Mouse (Mus musculus) CH12.LX (cell line): Measurements from ENCODE around the gene Chpf. TPM values are rescaled to one million over a fixed set of nuclear protein-coding genes. Genes with fewer than 3 reads are reported as not detected.

ENCODE experiments used
- DNase-seq: peaks from one replicate; pipeline ENCODE4 v3.0.0-alpha.2; 2013; ENCODE audit errors: extremely low read depth
- H3K27ac ChIP-seq: 2 replicates; pipeline ENCODE4 v1.5.1; 2012; ENCODE audit warnings: low read depth, mild to moderate bottlenecking, control low read depth, moderate library complexity; ENCODE audit not compliant: insufficient read depth
- H3K27me3 ChIP-seq: replicated peaks from 2 replicates; pipeline ENCODE3; 2012; ENCODE audit warnings: inconsistent platforms
- H3K36me3 ChIP-seq, 2 experiments: replicated peaks in 1 of 2; 2 replicates each; pipeline versions ENCODE3 to v1.6.1; 2012; ENCODE audit warnings: inconsistent platforms in 1 of 2, low read length in 1 of 2, mild to moderate bottlenecking in 1 of 2, mixed read lengths in 1 of 2, moderate library complexity in 1 of 2; ENCODE audit not compliant: control insufficient read depth in 1 of 2, insufficient read depth in 1 of 2
- H3K4me1 ChIP-seq, 2 experiments: 2 replicates each; pipeline ENCODE4 v1.6.1; 2012; ENCODE audit warnings: inconsistent platforms in 1 of 2, moderate library complexity in 1 of 2; ENCODE audit not compliant: insufficient read depth in 2 of 2, control insufficient read depth in 1 of 2
- H3K4me2 ChIP-seq: 2 replicates; pipeline ENCODE4 v1.6.1; 2012; ENCODE audit warnings: low read depth, mild to moderate bottlenecking, control low read depth; ENCODE audit not compliant: poor library complexity, insufficient read depth, severe bottlenecking
- H3K4me3 ChIP-seq, 3 experiments: fragments of 150-350 bp in 1 of 3; sonication (generic) in 1 of 3; replicated peaks in 1 of 3; 2 replicates each; pipeline versions ENCODE3 to v1.5.1; 2011 to 2012; ENCODE audit warnings: low read depth in 2 of 3, low read length in 2 of 3, mild to moderate bottlenecking in 2 of 3, moderate library complexity in 2 of 3, control low read depth in 1 of 3, improper control_type of control experiment in 1 of 3, inconsistent platforms in 1 of 3, mixed read lengths in 1 of 3; ENCODE audit not compliant: poor library complexity in 1 of 3
- H3K79me2 ChIP-seq: replicated peaks from 2 replicates; pipeline ENCODE4 v1.6.1; 2012; ENCODE audit warnings: mild to moderate bottlenecking, moderate library complexity; ENCODE audit not compliant: control insufficient read depth, poor library complexity, insufficient read depth, severe bottlenecking; ENCODE audit errors: extremely low read depth
- H3K9ac ChIP-seq: 2 replicates; pipeline ENCODE4 v1.6.1; 2012; ENCODE audit warnings: low read depth, mild to moderate bottlenecking, control low read depth, moderate library complexity; ENCODE audit not compliant: insufficient read depth
- H3K9me3 ChIP-seq: replicated peaks from 2 replicates; pipeline ENCODE3; 2012; ENCODE audit warnings: low read length, inconsistent platforms, mixed read lengths
- CHD2 ChIP-seq: IDR thresholded peaks from 2 replicates; pipeline ENCODE4 v1.6.1; 2011; ENCODE audit warnings: low read length, improper control_type of control experiment
- EP300 ChIP-seq: IDR thresholded peaks from 2 replicates; pipeline ENCODE4 v1.6.1; 2011; ENCODE audit warnings: low read length, improper control_type of control experiment
- ETS1 ChIP-seq: conservative IDR thresholded peaks from 2 replicates; pipeline ENCODE4 v1.6.1; 2012; ENCODE audit warnings: low read depth, mild to moderate bottlenecking, inconsistent platforms, low read length, improper control_type of control experiment, moderate library complexity
- GABPA ChIP-seq: IDR thresholded peaks from 2 replicates; pipeline ENCODE4 v1.6.1; 2012; ENCODE audit warnings: low read depth, low read length, improper control_type of control experiment, inconsistent platforms; ENCODE audit not compliant: insufficient replicate concordance
- HCFC1 ChIP-seq: IDR thresholded peaks from 2 replicates; pipeline ENCODE4 v1.6.1; 2012; ENCODE audit warnings: low read depth, mild to moderate bottlenecking, inconsistent platforms, low read length, improper control_type of control experiment
- IRF4 ChIP-seq: IDR thresholded peaks from 2 replicates; pipeline ENCODE4 v1.6.1; 2014; ENCODE audit warnings: low read depth, mild to moderate bottlenecking, inconsistent platforms, low read length, improper control_type of control experiment
- MAX ChIP-seq: IDR thresholded peaks from 2 replicates; pipeline ENCODE4 v1.6.1; 2011; ENCODE audit warnings: low read length, improper control_type of control experiment
- MEF2A ChIP-seq: IDR thresholded peaks from 2 replicates; pipeline ENCODE4 v1.6.1; 2014; ENCODE audit warnings: low read depth, mild to moderate bottlenecking, inconsistent platforms, low read length, improper control_type of control experiment, borderline replicate concordance
- MXI1 ChIP-seq: IDR thresholded peaks from 2 replicates; pipeline ENCODE4 v1.6.1; 2011; ENCODE audit warnings: mild to moderate bottlenecking, low read depth, low read length, improper control_type of control experiment
- PAX5 ChIP-seq: IDR thresholded peaks from 2 replicates; pipeline ENCODE4 v1.6.1; 2012; ENCODE audit warnings: low read length, inconsistent platforms, mixed read lengths
- SMC3 ChIP-seq: IDR thresholded peaks from 2 replicates; pipeline ENCODE4 v1.6.1; 2011; ENCODE audit warnings: low read depth, low read length, improper control_type of control experiment
- UBTF ChIP-seq: IDR thresholded peaks from 2 replicates; pipeline ENCODE4 v1.6.1; 2012; ENCODE audit warnings: low read depth, mild to moderate bottlenecking, inconsistent platforms, low read length, improper control_type of control experiment, moderate library complexity
- USF1 ChIP-seq: IDR thresholded peaks from 2 replicates; pipeline ENCODE4 v1.6.1; 2014; ENCODE audit warnings: low read depth, mild to moderate bottlenecking, inconsistent platforms, low read length, improper control_type of control experiment
- ZC3H11A ChIP-seq: IDR thresholded peaks from 2 replicates; pipeline ENCODE4 v1.6.1; 2012; ENCODE audit warnings: low read depth, mild to moderate bottlenecking, inconsistent platforms, low read length, improper control_type of control experiment
- ZMIZ1 ChIP-seq: IDR thresholded peaks from 2 replicates; pipeline ENCODE4 v1.6.1; 2012; ENCODE audit warnings: low read depth, mild to moderate bottlenecking, inconsistent platforms, low read length, improper control_type of control experiment
- dilution Hi-C: fragments of 300-500 bp; cut with MboI; formaldehyde crosslinking; loops from 2 replicates; pipeline ENCODE4 v1.14.3; 2020; ENCODE audit warnings: low sequenced_read_pairs; ENCODE audit not compliant: extremely low pct_unique_long_range_greater_than_20kb, extremely low pct_ligation_motif_present
- in situ Hi-C: fragments of 300-500 bp; cut with MboI; formaldehyde crosslinking; loops from 3 replicates; pipeline ENCODE4 v1.14.3; 2019; ENCODE audit warnings: low sequenced_read_pairs, low pct_ligation_motif_present, low pct_unique_long_range_greater_than_20kb, mixed read lengths
- polyA plus RNA-seq: library from polyadenylated mRNA; unstranded; fragments of >175 nt; gene quantifications from 2 replicates; pipeline ENCODE4 v1.2.1, GENCODE M21; 2012; ENCODE audit warnings: low read depth; ENCODE audit not compliant: insufficient read length
- total RNA-seq, 2 experiments: library from RNA; depleted of rRNA; stranded (reverse); fragments of 300-350 nt in 1 of 2; fragments of >200 nt in 1 of 2; gene quantifications; 2 replicates each; pipeline ENCODE4 v1.2.3; 2012 to 2014

The Chpf gene
- total and polyA plus RNA-seq, 3 experiments: 14.6 to 30.4 (median 20.6) TPM

DNA sequence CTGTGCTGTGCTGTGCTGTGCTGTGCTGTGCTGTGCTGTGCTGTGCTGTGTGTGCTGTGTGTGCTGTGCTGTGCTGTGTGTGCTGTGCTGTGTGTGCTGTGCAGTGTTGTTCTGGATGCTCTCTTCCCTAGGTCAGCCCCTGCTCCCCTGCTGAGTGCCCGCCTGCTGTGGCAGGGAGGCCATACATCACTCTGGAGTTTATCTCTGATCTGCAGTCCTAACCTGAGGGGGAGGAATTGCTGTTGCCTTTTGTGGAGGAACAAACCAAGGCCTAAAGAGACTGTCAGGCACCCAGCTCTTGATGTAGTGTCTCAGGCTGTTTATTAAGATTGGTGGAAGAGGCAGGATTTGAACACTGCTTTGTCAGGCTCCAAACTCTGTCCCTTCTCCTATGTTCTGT is 16.5 kb downstream of the Chpf start:
- no peak overlapping the region for H3K4me2 ChIP-seq
- H3K27me3 ChIP-seq: peaks cover 49% of the 10 kb centered on the region
- H3K27ac ChIP-seq: no peak overlapping the region
- H3K4me3 ChIP-seq: no peak overlapping the region
- H3K79me2 ChIP-seq: no peaks in the 10 kb centered on the region
- no peak for DNase-seq
- dilution Hi-C loops: no loop called here
- no peak overlapping the region for H3K9ac ChIP-seq
- peaks cover 9 to 10% of the 10 kb centered on the region in 2 experiments for H3K4me1 ChIP-seq
- no peaks in the 10 kb centered on the region for H3K36me3 ChIP-seq
- no peak for TF ChIP-seq UBTF
- no peak for TF ChIP-seq EP300
- TF ChIP-seq USF1: no peak
- no peak for TF ChIP-seq GABPA
- no peak for TF ChIP-seq ETS1
- no peak for TF ChIP-seq CHD2
- TF ChIP-seq IRF4: no peak
- no peak for TF ChIP-seq SMC3
- TF ChIP-seq HCFC1: no peak
- no peak for TF ChIP-seq ZMIZ1
- no peaks in the 10 kb centered on the region for H3K9me3 ChIP-seq
- in situ Hi-C loops: loop anchor here (25.0 kb wide), 1 partner anchor 525 kb away; the partner anchor contains the start of gene Cfap65

GRCm38 (mm10) chr1:75460297-75460696 is 18.8 kb downstream of the Chpf start:
- dilution Hi-C loops: no loop called here
- DNase-seq: no peak
- Histone ChIP-seq H3K4me1 (peaks cover 0 to 5% of the 10 kb centered on the region in 2 experiments; a peak in 1 of 4 replicates), H3K79me2 (no peaks in the 10 kb centered on the region), H3K9me3 (no peaks in the 10 kb centered on the region), H3K4me3 (peak overlapping the region in 1 of 3 experiments; percentile 21), H3K9ac (no peak overlapping the region), H3K27ac (no peak overlapping the region), H3K36me3 (no peaks in the 10 kb centered on the region), H3K27me3 (peaks cover 61% of the 10 kb centered on the region), H3K4me2 (no peak overlapping the region)
- TF ChIP-seq ZC3H11A (no peak), MAX (no peak), PAX5 (no peak), UBTF (no peak), MXI1 (no peak), MEF2A (no peak)
- in situ Hi-C loops: loop anchor here (25.0 kb wide), 1 partner anchor 523 kb away; the partner anchor contains the start of gene Cfap65
